Mouse (Mus musculus) ES-E14 (cell line): ENCODE measurements at regions not wholly inside any gene's neighbourhood (a gene's known extent, or its start where the extent isn't known, plus 50 kb on each side); places are given as distances from the start of the nearest gene placed in this dataset.

Source experiments
- CHD2 ChIP-seq: IDR thresholded peaks from 2 replicates; pipeline ENCODE4 v1.6.1; 2014; ENCODE audit warnings: mild to moderate bottlenecking, low read depth, low read length, inconsistent platforms
- MAFK ChIP-seq: IDR thresholded peaks from 2 replicates; pipeline ENCODE4 v1.6.1; 2014; ENCODE audit warnings: mild to moderate bottlenecking, low read depth, low read length, inconsistent platforms; ENCODE audit not compliant: insufficient read depth
- ZC3H11A ChIP-seq: IDR thresholded peaks from 2 replicates; pipeline ENCODE4 v1.6.1; 2012; ENCODE audit warnings: low read depth, mild to moderate bottlenecking, inconsistent platforms, low read length, borderline replicate concordance
- ZNF384 ChIP-seq: IDR thresholded peaks from 2 replicates; pipeline ENCODE4 v1.6.1; 2012; ENCODE audit warnings: low read depth, low read length, inconsistent platforms

DNA sequence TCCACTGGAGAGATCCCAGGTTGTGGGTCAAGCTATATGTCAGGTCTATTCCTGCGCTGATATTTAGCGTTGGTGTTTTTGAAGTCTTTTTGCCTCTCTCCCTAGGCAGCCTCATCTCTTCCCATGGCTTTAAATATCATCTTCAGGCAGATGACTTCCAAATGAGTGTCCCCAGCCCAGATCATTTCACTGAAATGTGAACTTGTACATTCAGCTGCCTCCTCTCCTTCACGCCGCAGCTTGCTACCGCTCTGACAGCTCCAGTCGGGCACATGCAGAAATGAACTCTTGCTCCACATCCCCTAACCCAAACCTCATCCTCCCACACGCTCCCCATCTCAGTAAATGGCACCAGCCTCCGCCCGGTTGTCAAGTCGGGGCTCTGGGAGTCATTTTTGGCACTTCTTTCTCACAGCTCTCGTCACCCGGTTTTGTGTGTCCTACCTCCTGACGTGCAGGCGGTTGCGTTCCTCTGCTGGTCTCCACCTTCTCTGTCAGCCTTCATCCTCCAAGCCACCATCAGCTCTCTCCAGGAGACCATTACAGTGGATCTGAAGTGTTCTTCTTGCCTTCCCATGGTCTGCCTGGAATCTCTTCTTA lies 54.0 kb upstream of the Rpl36-ps4 start:
- no peak for TF ChIP-seq CHD2
- no peak for TF ChIP-seq MAFK
- TF ChIP-seq ZNF384, result no peak
- TF ChIP-seq ZC3H11A, result no peak
